Mouse (Mus musculus): Measurements from ENCODE around the gene Syt3. TPM values are rescaled to one million over a fixed set of nuclear protein-coding genes. Genes with fewer than 3 reads are reported as not detected.

Gene Syt3
- polyA plus RNA-seq, 1 experiment from 2014 or later, result 2.6 TPM

DNA sequence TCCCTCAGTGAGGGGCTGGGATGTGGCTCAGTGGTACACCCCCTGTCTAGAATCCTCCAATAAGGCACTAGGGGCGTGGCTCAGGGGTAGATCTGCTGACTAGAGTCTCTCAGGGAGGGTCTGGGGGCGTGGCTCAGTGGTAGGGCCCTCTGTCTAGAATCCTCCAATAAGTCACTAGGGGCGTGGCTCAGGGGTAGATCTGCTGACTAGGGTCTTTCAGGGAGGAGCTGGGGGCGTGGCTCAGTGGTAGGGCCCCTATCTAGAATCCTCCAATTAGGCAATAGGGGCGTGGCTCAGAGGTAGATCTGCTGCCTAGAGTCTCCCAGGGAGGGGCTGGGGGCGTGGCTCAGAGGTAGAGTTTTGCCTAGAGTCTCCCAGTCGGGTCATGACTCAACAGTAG lies 49.5 kb downstream of the Syt3 start:
- H3K9me3 ChIP-seq (ENCODE audit: control insufficient read depth, low read length), result no peaks in the 10 kb centered on the region
- ATAC-seq (ENCODE audit: low read depth) (peak; percentile 30; the same call in 1 of the 2 replicates), DNase-seq (ENCODE audit: low spot score) (peak; percentile 80)
- H3K4me1 ChIP-seq (ENCODE audit: control insufficient read depth, insufficient read depth, low read length), result peaks cover 5% of the 10 kb centered on the region; the same call in 1 of the 2 replicates
- no peak overlapping the region for H3K4me2 ChIP-seq (ENCODE audit: low read depth, low read length)
- no peaks in the 10 kb centered on the region for H3K36me3 ChIP-seq (ENCODE audit: control insufficient read depth, insufficient read depth, low read length)
- no peak overlapping the region for H3K9ac ChIP-seq (ENCODE audit: low read depth, low read length)
- WGBS, result under 1% methylated on average over 7 of the region's 7 CpGs
- H3K4me3 ChIP-seq (ENCODE audit: low read depth, low read length), result no peak overlapping the region
- no peak overlapping the region for H3K27ac ChIP-seq (replicated peaks; ENCODE audit: low read depth, low read length)
- H3K27me3 ChIP-seq (replicated peaks; ENCODE audit: control insufficient read depth, insufficient read depth, low read length), result peaks cover 27% of the 10 kb centered on the region

DNA sequence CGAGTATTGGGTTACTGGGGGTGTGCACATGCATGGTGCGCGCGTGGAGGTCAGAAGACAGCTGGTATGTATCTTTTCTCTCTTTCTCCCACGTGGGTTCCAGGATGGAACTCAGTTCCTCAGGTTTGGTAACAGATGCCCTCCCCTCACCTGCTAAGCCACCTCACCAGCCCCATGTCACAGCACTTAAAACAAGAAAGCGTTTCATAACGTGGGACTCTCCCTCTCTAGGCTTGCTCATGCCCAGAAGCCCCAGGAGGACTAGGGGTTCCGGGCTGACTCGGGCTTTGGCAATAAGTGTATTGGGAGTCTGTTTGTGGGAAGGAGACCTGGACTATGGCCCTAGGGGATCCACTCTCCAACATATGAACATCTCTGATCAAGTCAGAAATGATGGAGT lies 50.2 kb downstream of the Syt3 start:
- no peak overlapping the region for H3K4me3 ChIP-seq (ENCODE audit: low read depth, low read length)
- DNase-seq (ENCODE audit: low spot score) (no peak), ATAC-seq (ENCODE audit: low read depth) (no peak)
- H3K9me3 ChIP-seq (ENCODE audit: control insufficient read depth, low read length), result no peaks in the 10 kb centered on the region
- no peak overlapping the region for H3K9ac ChIP-seq (ENCODE audit: low read depth, low read length)
- peaks cover 26% of the 10 kb centered on the region for H3K27me3 ChIP-seq (replicated peaks; ENCODE audit: control insufficient read depth, insufficient read depth, low read length)
- no peaks in the 10 kb centered on the region for H3K36me3 ChIP-seq (ENCODE audit: control insufficient read depth, insufficient read depth, low read length)
- no peak overlapping the region for H3K4me2 ChIP-seq (ENCODE audit: low read depth, low read length)
- 68% methylated on average over 9 of the region's 9 CpGs for WGBS
- H3K4me1 ChIP-seq (ENCODE audit: control insufficient read depth, insufficient read depth, low read length), result peaks cover 5% of the 10 kb centered on the region; the same call in 1 of the 2 replicates
- H3K27ac ChIP-seq (replicated peaks; ENCODE audit: low read depth, low read length), result no peak overlapping the region

DNA sequence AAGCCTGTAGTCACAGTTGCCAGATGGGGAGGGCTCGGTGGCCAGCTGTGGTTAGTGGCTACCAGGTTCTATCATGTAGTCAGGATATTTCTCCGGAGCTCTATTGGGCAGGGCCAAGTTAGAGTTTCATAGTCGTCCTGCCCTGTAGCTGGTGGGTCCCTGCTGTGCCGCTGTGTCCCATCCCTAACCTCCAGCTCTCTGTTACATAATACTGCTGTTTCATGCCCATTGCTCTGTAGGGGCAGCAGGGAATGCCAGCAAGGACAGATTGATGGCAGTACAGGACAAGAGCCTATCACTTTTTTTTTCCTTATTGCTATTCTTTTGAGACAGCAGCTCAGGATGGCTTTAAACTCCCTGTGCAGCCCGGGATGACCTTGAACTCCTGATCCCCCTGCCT lies 51.9 kb downstream of the Syt3 start:
- Histone ChIP-seq H3K9me3 (ENCODE audit: control insufficient read depth, low read length) (no peaks in the 10 kb centered on the region), H3K36me3 (ENCODE audit: control insufficient read depth, insufficient read depth, low read length) (no peaks in the 10 kb centered on the region), H3K4me2 (ENCODE audit: low read depth, low read length) (no peak overlapping the region), H3K9ac (ENCODE audit: low read depth, low read length) (no peak overlapping the region), H3K27ac (replicated peaks; ENCODE audit: low read depth, low read length) (no peak overlapping the region), H3K4me3 (ENCODE audit: low read depth, low read length) (no peak overlapping the region), H3K4me1 (ENCODE audit: control insufficient read depth, insufficient read depth, low read length) (no peaks in the 10 kb centered on the region), H3K27me3 (replicated peaks; ENCODE audit: control insufficient read depth, insufficient read depth, low read length) (peaks cover 24% of the 10 kb centered on the region)
- WGBS, result 64% methylated on average over 5 of the region's 5 CpGs
- DNase-seq (ENCODE audit: low spot score) (no peak), ATAC-seq (ENCODE audit: low read depth) (no peak)

DNA sequence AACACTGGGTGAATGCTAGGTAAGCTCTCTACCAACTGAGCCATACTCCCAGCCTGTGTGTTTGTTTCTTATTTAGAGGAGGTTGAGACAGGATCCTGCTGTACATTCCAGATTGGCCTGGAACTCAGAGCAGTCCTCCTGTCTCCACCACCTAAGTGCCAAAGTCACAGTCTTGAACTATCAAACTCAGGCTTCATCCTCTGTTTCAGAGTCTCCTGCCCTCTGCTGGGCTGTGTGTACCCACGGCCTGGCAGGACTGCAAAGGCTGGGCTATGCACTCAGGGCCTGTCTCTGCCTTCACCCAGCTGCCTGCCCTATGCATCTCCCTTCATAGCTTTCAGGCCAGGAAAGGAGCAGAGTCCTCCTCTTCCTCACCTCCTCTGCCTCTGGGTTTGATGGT lies 52.4 kb downstream of the Syt3 start:
- 0% methylated on average over 1 of the region's 1 CpGs for WGBS
- ATAC-seq (ENCODE audit: low read depth), result no peak
- no peaks in the 10 kb centered on the region for H3K9me3 ChIP-seq (ENCODE audit: control insufficient read depth, low read length)
- H3K36me3 ChIP-seq (ENCODE audit: control insufficient read depth, insufficient read depth, low read length), result no peaks in the 10 kb centered on the region
- peaks cover 24% of the 10 kb centered on the region for H3K27me3 ChIP-seq (replicated peaks; ENCODE audit: control insufficient read depth, insufficient read depth, low read length)
- H3K4me3 ChIP-seq (ENCODE audit: low read depth, low read length), result no peak overlapping the region
- no peak for DNase-seq (ENCODE audit: low spot score)
- H3K4me1 ChIP-seq (ENCODE audit: control insufficient read depth, insufficient read depth, low read length), result no peaks in the 10 kb centered on the region
- no peak overlapping the region for H3K4me2 ChIP-seq (ENCODE audit: low read depth, low read length)
- H3K9ac ChIP-seq (ENCODE audit: low read depth, low read length), result no peak overlapping the region
- no peak overlapping the region for H3K27ac ChIP-seq (replicated peaks; ENCODE audit: low read depth, low read length)

DNA sequence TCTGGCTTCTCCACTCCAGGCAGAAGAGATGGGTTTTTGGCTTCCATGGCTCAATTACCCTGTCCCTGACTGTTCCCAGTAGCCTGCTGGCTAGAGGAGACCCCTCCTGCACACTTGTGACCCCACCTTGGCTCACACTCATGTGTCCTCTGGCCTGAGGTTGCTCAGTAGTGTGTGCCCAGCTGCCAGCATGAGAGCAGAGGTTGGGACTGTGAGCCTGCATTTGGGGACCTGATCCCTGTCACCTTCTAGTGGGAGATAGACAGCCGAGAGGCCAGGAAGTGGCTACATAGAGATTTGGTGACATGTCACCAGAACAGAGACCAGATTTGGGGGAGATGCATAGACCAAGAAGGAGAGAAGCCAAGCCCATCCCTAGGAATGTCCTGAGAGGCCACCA lies 53.3 kb downstream of the Syt3 start:
- peaks cover 32% of the 10 kb centered on the region for H3K27me3 ChIP-seq (replicated peaks; ENCODE audit: control insufficient read depth, insufficient read depth, low read length)
- no peak overlapping the region for H3K9ac ChIP-seq (ENCODE audit: low read depth, low read length)
- DNase-seq (ENCODE audit: low spot score) (no peak), ATAC-seq (ENCODE audit: low read depth) (no peak)
- no peaks in the 10 kb centered on the region for H3K9me3 ChIP-seq (ENCODE audit: control insufficient read depth, low read length)
- 73% methylated on average over 1 of the region's 1 CpGs for WGBS
- no peaks in the 10 kb centered on the region for H3K4me1 ChIP-seq (ENCODE audit: control insufficient read depth, insufficient read depth, low read length)
- no peak overlapping the region for H3K27ac ChIP-seq (replicated peaks; ENCODE audit: low read depth, low read length)
- H3K36me3 ChIP-seq (ENCODE audit: control insufficient read depth, insufficient read depth, low read length), result no peaks in the 10 kb centered on the region
- no peak overlapping the region for H3K4me3 ChIP-seq (ENCODE audit: low read depth, low read length)
- H3K4me2 ChIP-seq (ENCODE audit: low read depth, low read length), result no peak overlapping the region

DNA sequence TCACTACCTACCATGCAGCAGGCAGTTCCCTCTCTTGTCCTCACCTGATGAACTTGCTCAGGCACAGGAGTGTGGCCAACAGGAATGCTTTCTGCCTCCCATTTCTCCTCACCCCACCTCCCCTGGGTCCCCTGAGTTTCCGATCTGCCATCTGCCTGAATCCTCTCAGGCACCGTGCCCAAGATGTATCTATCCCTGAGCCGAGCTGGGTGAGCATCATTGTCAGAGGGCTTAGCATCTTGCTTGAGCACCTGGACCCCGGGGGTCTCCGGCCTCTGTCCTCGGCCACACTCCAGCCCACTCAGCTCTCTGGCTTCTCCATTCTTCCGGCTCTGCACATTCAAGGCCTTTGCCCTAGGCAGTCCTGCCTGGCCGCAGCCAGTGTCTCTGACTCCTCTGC lies 54.0 kb downstream of the Syt3 start:
- Histone ChIP-seq H3K4me3 (ENCODE audit: low read depth, low read length) (no peak overlapping the region), H3K36me3 (ENCODE audit: control insufficient read depth, insufficient read depth, low read length) (no peaks in the 10 kb centered on the region), H3K27ac (replicated peaks; ENCODE audit: low read depth, low read length) (no peak overlapping the region), H3K4me1 (ENCODE audit: control insufficient read depth, insufficient read depth, low read length) (no peaks in the 10 kb centered on the region), H3K9me3 (ENCODE audit: control insufficient read depth, low read length) (no peaks in the 10 kb centered on the region), H3K9ac (ENCODE audit: low read depth, low read length) (0 out of 2 replicates have a peak overlapping the region, but pooled peaks have one; percentile 8), H3K27me3 (replicated peaks; ENCODE audit: control insufficient read depth, insufficient read depth, low read length) (peaks cover 40% of the 10 kb centered on the region), H3K4me2 (ENCODE audit: low read depth, low read length) (no peak overlapping the region)
- WGBS, result 61% methylated on average over 8 of the region's 8 CpGs
- ATAC-seq (ENCODE audit: low read depth) (no peak), DNase-seq (ENCODE audit: low spot score) (no peak)

DNA sequence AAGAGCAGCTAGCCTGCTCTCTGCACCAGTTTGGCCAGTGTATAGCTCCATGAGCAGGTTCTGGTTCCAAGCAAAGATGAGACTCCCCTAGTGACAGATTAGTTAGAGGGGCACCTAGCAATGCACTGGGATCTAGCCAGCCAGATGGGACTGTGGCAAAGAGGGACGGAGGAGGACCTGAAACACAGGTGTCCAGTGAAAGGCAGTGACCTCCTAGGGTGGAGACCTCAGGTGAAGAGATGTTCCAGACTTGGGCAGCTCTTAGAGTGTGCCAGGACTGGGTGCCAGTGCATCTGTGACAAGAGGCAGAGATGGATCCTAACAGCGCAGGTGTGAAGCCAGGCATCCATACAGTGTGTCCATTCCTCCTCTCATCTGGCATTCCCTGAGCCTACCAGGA lies 55.8 kb downstream of the Syt3 start:
- peaks cover 58% of the 10 kb centered on the region for H3K27me3 ChIP-seq (replicated peaks; ENCODE audit: control insufficient read depth, insufficient read depth, low read length)
- no peak for ATAC-seq (ENCODE audit: low read depth)

DNA sequence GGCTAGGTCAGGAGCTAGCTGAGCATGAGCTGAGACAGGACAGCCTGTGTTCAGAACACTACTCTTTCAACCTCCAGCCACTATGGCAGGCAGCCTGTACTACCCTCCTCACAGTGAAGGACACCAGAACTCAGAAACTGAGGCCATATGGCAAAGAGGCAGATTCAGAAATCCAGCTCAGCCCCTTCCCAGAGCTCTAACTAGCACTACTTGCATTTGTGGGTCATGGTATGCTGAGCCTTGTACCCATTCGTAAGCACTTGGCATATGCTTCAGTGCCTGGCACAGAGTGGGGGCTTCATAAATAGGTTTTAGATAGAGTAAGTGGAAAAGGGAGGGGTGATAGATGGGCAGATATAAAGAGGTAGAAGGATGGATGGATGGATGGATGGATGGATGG lies 56.6 kb downstream of the Syt3 start:
- Histone ChIP-seq H3K4me1 (ENCODE audit: control insufficient read depth, insufficient read depth, low read length) (no peaks in the 10 kb centered on the region), H3K9ac (ENCODE audit: low read depth, low read length) (no peak overlapping the region), H3K4me2 (ENCODE audit: low read depth, low read length) (no peak overlapping the region), H3K4me3 (ENCODE audit: low read depth, low read length) (no peak overlapping the region), H3K36me3 (ENCODE audit: control insufficient read depth, insufficient read depth, low read length) (no peaks in the 10 kb centered on the region), H3K9me3 (ENCODE audit: control insufficient read depth, low read length) (no peaks in the 10 kb centered on the region), H3K27me3 (replicated peaks; ENCODE audit: control insufficient read depth, insufficient read depth, low read length) (peaks cover 65% of the 10 kb centered on the region), H3K27ac (replicated peaks; ENCODE audit: low read depth, low read length) (no peak overlapping the region)
- ATAC-seq (ENCODE audit: low read depth) (no peak), DNase-seq (ENCODE audit: low spot score) (no peak)
- whole genome bisulfite sequencing, result 82% methylated on average over 1 of the region's 1 CpGs

More for the DNA sequence above, 55.8 kb downstream of the Syt3 start:
- Histone ChIP-seq H3K4me1 (ENCODE audit: control insufficient read depth, insufficient read depth, low read length) (no peaks in the 10 kb centered on the region), H3K27ac (replicated peaks; ENCODE audit: low read depth, low read length) (no peak overlapping the region), H3K4me3 (ENCODE audit: low read depth, low read length) (no peak overlapping the region), H3K4me2 (ENCODE audit: low read depth, low read length) (no peak overlapping the region), H3K9me3 (ENCODE audit: control insufficient read depth, low read length) (no peaks in the 10 kb centered on the region), H3K9ac (ENCODE audit: low read depth, low read length) (no peak overlapping the region), H3K36me3 (ENCODE audit: control insufficient read depth, insufficient read depth, low read length) (no peaks in the 10 kb centered on the region)
- 69% methylated on average over 2 of the region's 2 CpGs for WGBS
- DNase-seq (ENCODE audit: low spot score), result no peak

DNA sequence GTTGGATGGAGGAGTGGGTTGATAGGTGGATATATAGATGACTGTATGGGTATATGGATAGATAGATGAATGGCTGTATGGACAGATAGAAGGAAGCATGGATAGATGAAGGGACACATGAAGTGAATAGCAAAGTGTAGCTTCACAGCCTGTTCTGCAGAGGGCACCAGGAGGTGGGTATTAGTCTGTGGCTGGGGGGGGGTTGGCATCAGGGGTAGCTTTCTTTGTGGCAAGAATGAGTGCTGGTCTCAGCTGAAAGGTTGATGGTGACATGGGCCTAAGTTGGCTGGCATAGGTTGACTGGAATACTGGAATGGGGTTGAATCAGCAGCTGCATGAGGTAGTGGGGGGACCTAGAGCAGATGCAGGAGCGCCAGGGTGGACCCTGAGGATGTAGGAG lies 57.3 kb downstream of the Syt3 start:
- H3K27ac ChIP-seq (replicated peaks; ENCODE audit: low read depth, low read length), result no peak overlapping the region
- H3K4me2 ChIP-seq (ENCODE audit: low read depth, low read length), result peak overlapping the region; percentile 61; the same call in 1 of the 2 replicates
- 0 out of 2 replicates have a peak overlapping the region, but pooled peaks have one; percentile 66 for H3K9ac ChIP-seq (ENCODE audit: low read depth, low read length)
- H3K36me3 ChIP-seq (ENCODE audit: control insufficient read depth, insufficient read depth, low read length), result no peaks in the 10 kb centered on the region
- no peaks in the 10 kb centered on the region for H3K4me1 ChIP-seq (ENCODE audit: control insufficient read depth, insufficient read depth, low read length)
- H3K4me3 ChIP-seq (ENCODE audit: low read depth, low read length), result peak overlapping the region; percentile 39; the same call in 1 of the 2 replicates
- no peak for DNase-seq (ENCODE audit: low spot score)
- 29% methylated on average over 1 of the region's 1 CpGs for WGBS
- H3K9me3 ChIP-seq (ENCODE audit: control insufficient read depth, low read length), result no peaks in the 10 kb centered on the region
- no peak for ATAC-seq (ENCODE audit: low read depth)
- H3K27me3 ChIP-seq (replicated peaks; ENCODE audit: control insufficient read depth, insufficient read depth, low read length), result peaks cover 69% of the 10 kb centered on the region

Data from embryonic facial prominence, embryonic 14.5 days (tissue).